Mouse (Mus musculus): ENCODE results near the gene Ctu2.

- TF ChIP-seq CTCF (IDR thresholded peaks at IDR 0.05; ENCODE audit: control insufficient read depth, insufficient read depth, insufficient read length): no peak
- TF ChIP-seq MYOG (IDR thresholded peaks at IDR 0.05; ENCODE audit: control insufficient read depth, extremely low read depth, insufficient read length): no peak
- TF ChIP-seq USF1 (IDR thresholded peaks at IDR 0.05; ENCODE audit: low read depth): no peak
- no peak for TF ChIP-seq MYOD1 (IDR thresholded peaks at IDR 0.05; ENCODE audit: control insufficient read depth, insufficient read length, low read depth)
- no peak for TF ChIP-seq CEBPB (IDR thresholded peaks at IDR 0.05; ENCODE audit: low read depth)
- TF ChIP-seq MAX (IDR thresholded peaks at IDR 0.05): no peak
- no peak for TF ChIP-seq FOSL1 (IDR thresholded peaks at IDR 0.05; ENCODE audit: insufficient read depth, low read length, poor library complexity, severe bottlenecking)
These were observed 50.7 kb downstream of the Ctu2 start for GRCm38 (mm10) chr8:122526526-122527170.
